Mouse (Mus musculus) frontal cortex, postnatal 25 days (tissue): Measurements from ENCODE around the gene Kdelr3.
A peak's percentile ranks its signal among the peaks of the same experiment; 100 is the strongest.

ENCODE experiments used
- DNase-seq, 2 experiments: peaks; one replicate each; pipeline ENCODE4 v3.0.0; 2022; ENCODE audit warnings: low spot score in 2 of 2

The Kdelr3 gene

GRCm38 (mm10) chr15:79511553-79512320, 4.5 kb upstream of the Kdelr3 start:
- peak; percentile 68 to 84 for DNase-seq

GRCm38 (mm10) chr15:79513940-79514339, 2.3 kb upstream of the Kdelr3 start:
- no peak for DNase-seq

- no peak for DNase-seq
Observed at GRCm38 (mm10) chr15:79517710-79518109, 1.5 kb downstream of the Kdelr3 start.

GRCm38 (mm10) chr15:79518571-79518970, 2.4 kb downstream of the Kdelr3 start:
- DNase-seq, result no peak

- no peak for DNase-seq
Observed at GRCm38 (mm10) chr15:79519400-79520220, 3.4 kb downstream of the Kdelr3 start.

- no peak for DNase-seq
Observed at GRCm38 (mm10) chr15:79525564-79525963, 9.4 kb downstream of the Kdelr3 start.

- DNase-seq, result no peak
Observed at GRCm38 (mm10) chr15:79525979-79526768, 10.0 kb downstream of the Kdelr3 start.

- DNase-seq, result no peak
Observed at GRCm38 (mm10) chr15:79527192-79527591, 11.0 kb downstream of the Kdelr3 start.

- no peak for DNase-seq
Observed at GRCm38 (mm10) chr15:79527991-79528639, 11.9 kb downstream of the Kdelr3 start.

- DNase-seq, result no peak
Observed at GRCm38 (mm10) chr15:79529935-79530334, 13.7 kb downstream of the Kdelr3 start.

- no peak for DNase-seq
Observed at GRCm38 (mm10) chr15:79533796-79534195, 17.6 kb downstream of the Kdelr3 start.

- no peak for DNase-seq
Observed at GRCm38 (mm10) chr15:79543968-79544367, 27.8 kb downstream of the Kdelr3 start.

- no peak for DNase-seq
Observed at GRCm38 (mm10) chr15:79545496-79545895, 29.3 kb downstream of the Kdelr3 start.

GRCm38 (mm10) chr15:79545921-79546399, 29.7 kb downstream of the Kdelr3 start:
- no peak for DNase-seq

- DNase-seq, result peak; percentile 99
Observed at GRCm38 (mm10) chr15:79546410-79547288, 30.4 kb downstream of the Kdelr3 start, which contains the start of gene Ddx17. TSS of gene Ddx17 (minus strand) at chr15:79546741.

GRCm38 (mm10) chr15:79547289-79547820, 31.1 kb downstream of the Kdelr3 start:
- no peak for DNase-seq

GRCm38 (mm10) chr15:79548226-79548625, 32.0 kb downstream of the Kdelr3 start:
- DNase-seq, result no peak

- DNase-seq, result no peak
Observed at GRCm38 (mm10) chr15:79552566-79552965, 36.4 kb downstream of the Kdelr3 start.

GRCm38 (mm10) chr15:79559649-79560048, 43.4 kb downstream of the Kdelr3 start:
- DNase-seq, result no peak

- DNase-seq, result peak; percentile 16 to 28
Observed at GRCm38 (mm10) chr15:79562417-79562816, 46.2 kb downstream of the Kdelr3 start.
